Mouse (Mus musculus): ENCODE measurements around the gene Ajm1. TPM values are rescaled to one million over a fixed set of nuclear protein-coding genes. Genes with fewer than 3 reads are reported as not detected.
A peak's percentile ranks its signal among the peaks of the same experiment; 100 is the strongest.

Gene Ajm1
- total and polyA plus RNA-seq, 3 experiments: 0.04 to 0.32 TPM; not detected in 1

DNA sequence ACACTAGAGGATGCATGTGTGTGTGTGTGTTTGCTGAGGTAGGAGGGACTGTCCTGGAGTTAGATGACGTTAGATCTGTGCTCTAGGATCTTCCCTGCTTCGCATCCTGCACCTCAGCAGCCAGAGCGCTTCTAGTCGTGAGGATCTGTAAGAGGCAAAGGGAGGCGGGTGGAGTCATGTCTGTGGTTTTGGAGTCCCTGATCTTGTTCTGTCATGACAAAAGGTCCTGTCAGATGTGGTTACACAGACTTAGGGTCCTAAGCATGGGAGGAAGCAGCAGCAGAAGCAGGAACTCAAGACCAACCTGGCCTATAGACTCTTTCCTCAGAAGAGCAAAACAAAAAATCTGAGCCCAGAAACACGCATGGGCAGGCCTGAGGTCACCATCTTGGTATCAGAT is 38.8 kb upstream of the Ajm1 start:
- Histone ChIP-seq H3K36me3 (ENCODE audit: control insufficient read depth in 1 of 2, insufficient read depth in 2 of 2, low read length in 2 of 2) (peaks cover 0 to 5% of the 10 kb centered on the region in 2 experiments; a peak in 2 of 4 replicates), H3K27me3 (ENCODE audit: control insufficient read depth in 1 of 2, insufficient read depth in 2 of 2, low read length in 2 of 2) (no peaks in the 10 kb centered on the region), H3K79me2 (ENCODE audit: control insufficient read depth, insufficient read depth, low read length, poor library complexity) (no peaks in the 10 kb centered on the region), H3K4me1 (ENCODE audit: control insufficient read depth in 1 of 2, insufficient read depth in 2 of 2, low read length in 2 of 2) (peaks cover 0 to 22% of the 10 kb centered on the region in 2 experiments; a peak in 3 of 4 replicates), H3K9me3 (replicated peaks; ENCODE audit: insufficient read depth, low read length) (no peaks in the 10 kb centered on the region), H3K27ac (ENCODE audit: control insufficient read depth, low read depth, low read length) (no peak overlapping the region), H3K4me3 (ENCODE audit: control insufficient read depth in 1 of 2, insufficient read depth in 1 of 2, low read depth in 2 of 2, low read length in 2 of 2) (no peak overlapping the region), H3K9ac (ENCODE audit: control insufficient read depth, low read depth, low read length, poor library complexity, severe bottlenecking) (no peak overlapping the region)
- no peak for TF ChIP-seq UBTF (IDR thresholded peaks at IDR 0.05; ENCODE audit: borderline replicate concordance, insufficient read depth, low read depth, low read length)
- no peak for TF ChIP-seq EP300 (IDR thresholded peaks at IDR 0.05; ENCODE audit: low read depth in 1 of 2, low read length in 2 of 2)
- no peak for TF ChIP-seq E2F4 (IDR thresholded peaks at IDR 0.05; ENCODE audit: borderline replicate concordance, low read depth, low read length)
- TF ChIP-seq USF1 (IDR thresholded peaks at IDR 0.05; ENCODE audit: low read depth, low read length): no peak
- no peak for TF ChIP-seq MAFK (IDR thresholded peaks at IDR 0.05; ENCODE audit: borderline replicate concordance, low read depth, low read length)
- TF ChIP-seq MYC (IDR thresholded peaks at IDR 0.05; ENCODE audit: low read depth, low read length): no peak
- TF ChIP-seq GATA1 (IDR thresholded peaks at IDR 0.05; ENCODE audit: low read depth, low read length): no peak
- TF ChIP-seq NELFE (IDR thresholded peaks at IDR 0.05; ENCODE audit: low read depth, low read length): no peak
- no peak for TF ChIP-seq ETS1 (IDR thresholded peaks at IDR 0.05; ENCODE audit: low read depth, low read length)
- peak; percentile 69 for DNase-seq (ENCODE audit: low read depth, low spot score)

DNA sequence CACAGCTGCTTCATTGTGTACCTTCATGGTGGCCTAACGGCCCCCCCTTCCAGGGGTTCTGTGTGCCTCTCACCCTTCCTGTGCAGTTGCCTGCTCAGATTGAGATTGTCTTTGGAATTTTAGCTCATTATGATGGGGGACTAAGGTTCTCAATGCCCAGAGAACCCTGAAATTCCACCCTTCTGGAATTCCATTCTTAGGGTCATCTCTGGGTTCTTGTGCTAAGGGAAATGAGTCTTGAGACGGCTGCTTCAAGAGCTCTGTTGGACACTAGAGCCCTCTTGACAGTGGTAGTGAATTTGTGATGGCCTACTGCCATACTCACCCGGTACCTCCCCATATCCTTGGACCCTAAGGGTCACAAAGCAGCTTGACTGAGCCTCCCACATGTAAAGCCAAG is 36.0 kb upstream of the Ajm1 start, which contains the start of gene Ccdc183:
Gene Ccdc183, minus strand, starts transcription at position 101 of the 400 bp plus-strand sequence.
- no peaks in the 10 kb centered on the region for H3K79me2 ChIP-seq (ENCODE audit: control insufficient read depth, insufficient read depth, low read length, poor library complexity)
- TF ChIP-seq USF2 (IDR thresholded peaks at IDR 0.05; ENCODE audit: borderline replicate concordance in 1 of 2, insufficient read depth in 1 of 2, low read depth in 1 of 2, low read length in 2 of 2) (no peak), TCF12 (IDR thresholded peaks at IDR 0.05; ENCODE audit: low read depth, low read length) (no peak), MAZ (IDR thresholded peaks at IDR 0.05; ENCODE audit: low read depth, low read length) (no peak), EP300 (IDR thresholded peaks at IDR 0.05; ENCODE audit: low read depth in 1 of 2, low read length in 2 of 2) (no peak), CHD1 (IDR thresholded peaks at IDR 0.05; ENCODE audit: low read depth, low read length) (no peak), MYC (IDR thresholded peaks at IDR 0.05; ENCODE audit: low read depth, low read length) (no peak), GABPA (IDR thresholded peaks at IDR 0.05; ENCODE audit: low read depth, low read length) (no peak), E2F4 (IDR thresholded peaks at IDR 0.05; ENCODE audit: borderline replicate concordance, low read depth, low read length) (no peak), MEF2A (IDR thresholded peaks at IDR 0.05; ENCODE audit: extremely low read depth, insufficient replicate concordance, low read depth, low read length, poor library complexity, severe bottlenecking) (no peak), CTCF (IDR thresholded peaks at IDR 0.05 in 2 of 3, conservative IDR thresholded peaks at IDR 0.05 in 1 of 3; ENCODE audit: control insufficient read depth in 1 of 3, insufficient read depth in 1 of 3, low read depth in 2 of 3, low read length in 3 of 3, poor library complexity in 1 of 3, severe bottlenecking in 1 of 3) (no peak), RCOR1 (IDR thresholded peaks at IDR 0.05; ENCODE audit: low read depth, low read length) (no peak), ETS1 (IDR thresholded peaks at IDR 0.05; ENCODE audit: low read depth, low read length) (no peak), TAL1 (IDR thresholded peaks at IDR 0.05; ENCODE audit: low read length) (no peak), NELFE (IDR thresholded peaks at IDR 0.05; ENCODE audit: low read depth, low read length) (no peak), ZMIZ1 (IDR thresholded peaks at IDR 0.05; ENCODE audit: low read depth, low read length) (no peak), MAX (IDR thresholded peaks at IDR 0.05; ENCODE audit: low read length) (no peak)
- no peaks in the 10 kb centered on the region for H3K27me3 ChIP-seq (ENCODE audit: control insufficient read depth in 1 of 2, insufficient read depth in 2 of 2, low read length in 2 of 2)
- peaks cover 0 to 22% of the 10 kb centered on the region in 2 experiments; a peak in 3 of 4 replicates for H3K4me1 ChIP-seq (ENCODE audit: control insufficient read depth in 1 of 2, insufficient read depth in 2 of 2, low read length in 2 of 2)
- peaks cover 0 to 5% of the 10 kb centered on the region in 2 experiments; a peak in 2 of 4 replicates for H3K36me3 ChIP-seq (ENCODE audit: control insufficient read depth in 1 of 2, insufficient read depth in 2 of 2, low read length in 2 of 2)
- DNase-seq (ENCODE audit: low read depth, low spot score): no peak
- no peaks in the 10 kb centered on the region for H3K9me3 ChIP-seq (replicated peaks; ENCODE audit: insufficient read depth, low read length)
- H3K27ac ChIP-seq (ENCODE audit: control insufficient read depth, low read depth, low read length): no peak within 1 kb of the TSS
- H3K4me3 ChIP-seq (ENCODE audit: control insufficient read depth in 1 of 2, insufficient read depth in 1 of 2, low read depth in 2 of 2, low read length in 2 of 2): no peak within 1 kb of the TSS
- H3K9ac ChIP-seq (ENCODE audit: control insufficient read depth, low read depth, low read length, poor library complexity, severe bottlenecking): no peak within 1 kb of the TSS

Measured in MEL (cell line).